Mouse (Mus musculus) cerebellum, adult (tissue): ENCODE results near the gene Crb2.
A peak's percentile ranks its signal among the peaks of the same experiment; 100 is the strongest.

Experiments used
- ATAC-seq: cut with Nextera tagmentation; 2 replicates; pipeline ENCODE4 v1.9.2; 2017; ENCODE audit warnings: mild to moderate bottlenecking, moderate library complexity, mixed read lengths; ENCODE audit not compliant: insufficient number of reproducible peaks, low FRiP score, low TSS enrichment

Gene Crb2

GRCm38 (mm10) chr2:37796021-37796420 lies 20.0 kb downstream of the Crb2 start:
- no peak for ATAC-seq

GRCm38 (mm10) chr2:37797046-37797445 lies 21.0 kb downstream of the Crb2 start:
- no peak for ATAC-seq

- ATAC-seq: peak; percentile 18; the same call in 1 of the 2 replicates
Measured at GRCm38 (mm10) chr2:37799137-37799536, 23.1 kb downstream of the Crb2 start.

- ATAC-seq: no peak
Measured at GRCm38 (mm10) chr2:37801687-37802086, 25.6 kb downstream of the Crb2 start.

- ATAC-seq: peak; percentile 75
Measured at GRCm38 (mm10) chr2:37802610-37803212, 26.7 kb downstream of the Crb2 start.

- no peak for ATAC-seq
Measured at GRCm38 (mm10) chr2:37811682-37812081, 35.6 kb downstream of the Crb2 start.

GRCm38 (mm10) chr2:37812401-37812800 lies 36.4 kb downstream of the Crb2 start:
- ATAC-seq: peak; percentile 21

- ATAC-seq: no peak
Measured at GRCm38 (mm10) chr2:37814820-37815361, 38.8 kb downstream of the Crb2 start.

GRCm38 (mm10) chr2:37815676-37816075 lies 39.6 kb downstream of the Crb2 start:
- no peak for ATAC-seq

GRCm38 (mm10) chr2:37818761-37819525 lies 42.9 kb downstream of the Crb2 start:
- no peak for ATAC-seq

GRCm38 (mm10) chr2:37819526-37820152 lies 43.6 kb downstream of the Crb2 start:
- ATAC-seq: no peak

- ATAC-seq: no peak
Measured at GRCm38 (mm10) chr2:37822122-37822521, 46.1 kb downstream of the Crb2 start.

- ATAC-seq: no peak
Measured at GRCm38 (mm10) chr2:37823826-37824225, 47.8 kb downstream of the Crb2 start.

- ATAC-seq: no peak
Measured at GRCm38 (mm10) chr2:37829758-37830275, 53.8 kb downstream of the Crb2 start.

- ATAC-seq: no peak
Measured at GRCm38 (mm10) chr2:37832253-37832652, 56.2 kb downstream of the Crb2 start.

GRCm38 (mm10) chr2:37836926-37837325 lies 60.9 kb downstream of the Crb2 start:
- no peak for ATAC-seq

- ATAC-seq: no peak
Measured at GRCm38 (mm10) chr2:37837542-37837941, 61.5 kb downstream of the Crb2 start.

GRCm38 (mm10) chr2:37838202-37838984 lies 62.3 kb downstream of the Crb2 start:
- no peak for ATAC-seq

- ATAC-seq: no peak
Measured at GRCm38 (mm10) chr2:37839922-37840321, 63.9 kb downstream of the Crb2 start.

GRCm38 (mm10) chr2:37842151-37842569 lies 66.1 kb downstream of the Crb2 start:
- no peak for ATAC-seq
